Mouse (Mus musculus): ENCODE results near the gene Zmynd8.

GRCm38 (mm10) chr2:165747975-165748374 lies 150.8 kb downstream of the Zmynd8 start:
- TF ChIP-seq CTCF (IDR thresholded peaks at IDR 0.05; ENCODE audit: low read depth, low read length) (no peak), POLR2A (IDR thresholded peaks at IDR 0.05; ENCODE audit: insufficient read depth, low read length) (no peak), EP300 (IDR thresholded peaks at IDR 0.05; ENCODE audit: insufficient read depth, low read depth, low read length) (no peak)
